Mouse (Mus musculus) C2C12 (cell line): ENCODE measurements at regions not wholly inside any gene's neighbourhood (a gene's known extent, or its start where the extent isn't known, plus 50 kb on each side); places are given as distances from the start of the nearest gene placed in this dataset.

Experiments used
- CTCF ChIP-seq: IDR thresholded peaks from one replicate; pipeline ENCODE4 v1.5.1; 2011; ENCODE audit not compliant: control insufficient read depth, insufficient read depth, insufficient read length
- MAX ChIP-seq: IDR thresholded peaks from one replicate; pipeline ENCODE4 v1.6.1; 2011; ENCODE audit warnings: mild to moderate bottlenecking, control low read depth
- MYOG ChIP-seq: IDR thresholded peaks from one replicate; pipeline ENCODE4 v1.6.1; 2011; ENCODE audit not compliant: control insufficient read depth, insufficient read length; ENCODE audit errors: extremely low read depth

- TF ChIP-seq MYOG (no peak), CTCF (no peak), MAX (no peak)
Measured at GRCm38 (mm10) chr8:49389525-49389924, 545.8 kb upstream of the Tenm3 start.
